Mouse (Mus musculus) erythroblast, embryonic 14.5 days (primary cell): Measurements from ENCODE around the gene Tulp1. TPM values are rescaled to one million over a fixed set of nuclear protein-coding genes. Genes with fewer than 3 reads are reported as not detected.
"Not testable (repeated sequence)": the region's sequence is repeated elsewhere in the genome, so short reads cannot be mapped to it uniquely, and the experiment has no call there.

Experiments used
- H3K27me3 ChIP-seq: 2 replicates; pipeline ENCODE4 v1.6.1; 2012; ENCODE audit warnings: inconsistent platforms; ENCODE audit not compliant: control insufficient read depth
- H3K36me3 ChIP-seq: 2 replicates; pipeline ENCODE4 v1.6.1; 2012; ENCODE audit warnings: mild to moderate bottlenecking, inconsistent platforms; ENCODE audit not compliant: control insufficient read depth
- H3K4me1 ChIP-seq: 2 replicates; pipeline ENCODE4 v1.6.1; 2012; ENCODE audit warnings: inconsistent platforms; ENCODE audit not compliant: control insufficient read depth
- H3K4me3 ChIP-seq: replicated peaks from 2 replicates; pipeline ENCODE3; 2012; ENCODE audit warnings: moderate library complexity, mild to moderate bottlenecking, inconsistent platforms
- H3K9me3 ChIP-seq: 2 replicates; pipeline ENCODE4 v1.6.1; 2012; ENCODE audit warnings: low read length, inconsistent platforms, mixed read lengths; ENCODE audit not compliant: control insufficient read depth
- GATA1 ChIP-seq: IDR thresholded peaks from 2 replicates; pipeline ENCODE4 v1.6.1; 2012; ENCODE audit warnings: low read length, inconsistent platforms, mixed read lengths
- TAL1 ChIP-seq: IDR thresholded peaks from 3 replicates; pipeline ENCODE4 v1.6.1; 2012; ENCODE audit warnings: low read length, inconsistent platforms, mixed read lengths
- polyA plus RNA-seq: library from polyadenylated mRNA; stranded (reverse); fragments of >175 nt; gene quantifications from 2 replicates; pipeline ENCODE4 v1.2.3, GENCODE M21; 2012

Tulp1 gene
- polyA plus RNA-seq, 1 experiment: 0.19 TPM

GRCm38 (mm10) chr17:28373821-28374220 lies 8.8 kb upstream of the Tulp1 start:
- TF ChIP-seq GATA1 (no peak), TAL1 (no peak)
- Histone ChIP-seq H3K27me3 (peaks cover 38% of the 10 kb centered on the region), H3K9me3 (no peaks in the 10 kb centered on the region), H3K4me1 (peaks cover 19% of the 10 kb centered on the region), H3K4me3 (no peak overlapping the region), H3K36me3 (no peaks in the 10 kb centered on the region)

GRCm38 (mm10) chr17:28371941-28372340 lies 6.9 kb upstream of the Tulp1 start:
- Histone ChIP-seq H3K36me3 (no peaks in the 10 kb centered on the region), H3K9me3 (no peaks in the 10 kb centered on the region), H3K4me3 (no peak overlapping the region), H3K4me1 (peaks cover 24% of the 10 kb centered on the region), H3K27me3 (peaks cover 32% of the 10 kb centered on the region)
- TF ChIP-seq GATA1 (no peak), TAL1 (no peak)

GRCm38 (mm10) chr17:28371286-28371685 lies 6.3 kb upstream of the Tulp1 start:
- Histone ChIP-seq H3K4me3 (no peak overlapping the region), H3K36me3 (no peaks in the 10 kb centered on the region), H3K9me3 (no peaks in the 10 kb centered on the region), H3K4me1 (peaks cover 24% of the 10 kb centered on the region), H3K27me3 (peaks cover 29% of the 10 kb centered on the region)
- no peak for TF ChIP-seq TAL1
- no peak for TF ChIP-seq GATA1

- H3K4me3 ChIP-seq: no peak overlapping the region
- H3K9me3 ChIP-seq: no peaks in the 10 kb centered on the region
- peaks cover 8% of the 10 kb centered on the region for H3K4me1 ChIP-seq
- no peaks in the 10 kb centered on the region for H3K36me3 ChIP-seq
- no peak for TF ChIP-seq TAL1
- TF ChIP-seq GATA1: no peak
- H3K27me3 ChIP-seq: peaks cover 28% of the 10 kb centered on the region
These were observed 4.0 kb upstream of the Tulp1 start for GRCm38 (mm10) chr17:28369056-28369455.

GRCm38 (mm10) chr17:28368449-28368848 lies 3.4 kb upstream of the Tulp1 start:
- Histone ChIP-seq H3K27me3 (peaks cover 30% of the 10 kb centered on the region), H3K4me3 (no peak overlapping the region), H3K4me1 (peaks cover 5% of the 10 kb centered on the region), H3K9me3 (no peaks in the 10 kb centered on the region), H3K36me3 (no peaks in the 10 kb centered on the region)
- TF ChIP-seq GATA1 (no peak), TAL1 (no peak)

GRCm38 (mm10) chr17:28363507-28363906 lies 1.5 kb downstream of the Tulp1 start:
- H3K4me1 ChIP-seq: peaks cover 5% of the 10 kb centered on the region
- TF ChIP-seq GATA1 (no peak), TAL1 (no peak)
- no peaks in the 10 kb centered on the region for H3K36me3 ChIP-seq
- H3K4me3 ChIP-seq: no peak overlapping the region
- no peaks in the 10 kb centered on the region for H3K9me3 ChIP-seq
- peaks cover 80% of the 10 kb centered on the region for H3K27me3 ChIP-seq

DNA sequence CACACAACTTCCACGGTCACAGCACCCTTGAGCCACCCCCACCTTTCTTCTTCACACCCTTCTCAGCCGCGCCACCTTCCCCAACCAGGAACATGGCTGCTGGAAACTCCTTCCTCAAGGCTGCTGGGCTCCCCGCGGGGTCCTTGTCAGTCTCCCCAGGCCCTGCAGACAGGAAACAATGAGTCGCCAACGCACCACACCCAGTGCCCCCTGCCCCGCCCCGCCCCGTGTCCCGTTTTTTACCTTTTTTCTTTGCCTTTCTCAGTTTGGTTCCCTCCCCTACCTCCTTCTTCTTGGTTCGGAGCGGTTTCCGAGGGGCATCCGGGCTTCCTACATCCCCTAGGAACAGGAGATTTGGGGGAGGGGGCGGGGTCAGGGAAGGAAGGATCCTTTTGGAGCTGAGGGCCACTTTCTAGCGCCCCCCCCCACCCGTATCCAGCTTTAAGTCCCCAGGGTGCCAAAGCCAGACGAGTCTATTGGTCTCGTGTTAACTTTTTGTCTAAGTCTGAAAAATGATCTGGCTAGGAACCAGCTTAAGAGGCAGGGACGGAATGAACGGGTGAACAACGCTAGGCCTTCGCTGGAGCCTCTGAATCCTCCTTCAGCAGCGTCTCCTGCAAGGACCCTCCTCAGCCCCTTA lies 2.2 kb downstream of the Tulp1 start:
- no peaks in the 10 kb centered on the region for H3K9me3 ChIP-seq
- H3K4me3 ChIP-seq: no peak overlapping the region
- peaks cover 86% of the 10 kb centered on the region for H3K27me3 ChIP-seq
- no peaks in the 10 kb centered on the region for H3K36me3 ChIP-seq
- H3K4me1 ChIP-seq: peaks cover 2% of the 10 kb centered on the region; the same call in 1 of the 2 replicates
- no peak for TF ChIP-seq TAL1
- TF ChIP-seq GATA1: no peak

DNA sequence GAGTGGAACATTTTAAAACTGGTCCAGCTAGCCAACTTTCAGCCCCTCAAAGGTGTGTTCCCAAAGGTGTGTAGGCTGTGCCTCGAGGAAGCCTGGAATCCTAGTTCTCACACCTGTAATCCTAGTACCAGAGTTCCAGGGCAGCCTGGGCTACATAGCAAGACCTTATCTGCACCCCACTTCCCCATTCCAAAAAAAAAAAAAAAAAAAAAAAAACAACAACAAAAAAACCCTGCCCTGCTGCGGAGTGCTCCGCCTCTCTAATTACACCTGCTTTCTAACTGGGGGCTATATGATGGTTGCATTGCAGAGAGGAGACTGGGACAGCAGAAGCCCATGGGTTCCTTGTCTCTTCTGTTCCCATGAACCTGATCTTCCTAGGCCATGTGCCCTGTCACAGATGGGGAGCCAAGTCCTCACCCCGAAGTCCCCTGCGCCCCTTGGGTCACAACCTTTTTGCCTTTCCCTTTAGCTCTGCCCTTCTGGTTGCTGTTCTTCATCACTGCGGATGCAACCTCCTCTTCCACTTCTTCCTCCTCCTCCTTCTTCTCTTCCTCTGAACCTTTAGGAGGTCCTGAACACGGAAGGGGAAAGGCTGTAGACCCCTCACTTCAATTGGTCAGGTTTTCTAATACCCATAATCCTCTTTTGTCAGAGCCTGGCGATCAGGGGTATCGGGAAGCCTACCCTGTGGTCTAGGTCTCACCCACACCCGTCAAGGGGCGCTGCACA lies 2.9 kb downstream of the Tulp1 start:
- Histone ChIP-seq H3K9me3 (no peaks in the 10 kb centered on the region), H3K4me1 (peaks cover 2% of the 10 kb centered on the region; the same call in 1 of the 2 replicates), H3K36me3 (no peaks in the 10 kb centered on the region), H3K4me3 (no peak overlapping the region), H3K27me3 (peaks cover 85% of the 10 kb centered on the region)
- TF ChIP-seq GATA1 (no peak), TAL1 (no peak)

DNA sequence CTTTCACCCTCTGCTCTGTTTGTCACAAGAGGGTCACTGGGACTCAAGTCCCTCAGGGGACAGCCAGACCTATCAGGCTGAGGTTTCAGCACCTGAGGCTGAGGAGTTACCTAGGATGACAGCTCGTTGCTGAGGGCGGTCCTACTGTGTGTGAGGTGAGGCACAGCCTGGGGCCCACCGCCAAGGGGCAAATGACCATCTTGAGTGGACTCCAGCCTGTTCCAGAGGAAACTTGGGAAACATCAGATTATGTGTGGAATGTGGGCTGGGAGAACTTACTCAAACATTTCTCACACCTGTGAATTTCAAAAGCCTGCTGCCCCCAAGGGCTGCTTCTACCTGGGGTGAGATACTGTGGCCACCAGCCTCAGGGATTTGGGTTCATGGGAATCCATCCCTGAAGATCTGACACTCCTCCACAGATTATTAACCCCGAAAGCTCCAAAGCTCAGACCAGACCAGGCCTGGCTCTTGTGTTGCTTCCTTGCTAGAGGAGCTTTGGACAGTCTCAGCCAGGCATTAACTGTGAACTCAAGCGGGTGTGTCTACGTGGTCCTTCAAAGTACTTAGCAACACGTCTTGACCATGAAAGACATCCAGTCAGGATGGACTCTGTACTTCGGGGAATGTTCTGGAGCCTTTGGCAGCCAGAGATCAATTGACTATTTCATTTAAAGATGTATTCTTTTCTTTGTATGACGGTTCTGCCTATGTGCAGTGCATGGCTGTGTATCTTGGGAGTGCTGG lies 4.3 kb downstream of the Tulp1 start:
- H3K36me3 ChIP-seq: no peaks in the 10 kb centered on the region
- peaks cover 2% of the 10 kb centered on the region; the same call in 1 of the 2 replicates for H3K4me1 ChIP-seq
- TF ChIP-seq TAL1: no peak
- no peak for TF ChIP-seq GATA1
- H3K4me3 ChIP-seq: no peak overlapping the region
- H3K27me3 ChIP-seq: peaks cover 79% of the 10 kb centered on the region
- H3K9me3 ChIP-seq: no peaks in the 10 kb centered on the region

DNA sequence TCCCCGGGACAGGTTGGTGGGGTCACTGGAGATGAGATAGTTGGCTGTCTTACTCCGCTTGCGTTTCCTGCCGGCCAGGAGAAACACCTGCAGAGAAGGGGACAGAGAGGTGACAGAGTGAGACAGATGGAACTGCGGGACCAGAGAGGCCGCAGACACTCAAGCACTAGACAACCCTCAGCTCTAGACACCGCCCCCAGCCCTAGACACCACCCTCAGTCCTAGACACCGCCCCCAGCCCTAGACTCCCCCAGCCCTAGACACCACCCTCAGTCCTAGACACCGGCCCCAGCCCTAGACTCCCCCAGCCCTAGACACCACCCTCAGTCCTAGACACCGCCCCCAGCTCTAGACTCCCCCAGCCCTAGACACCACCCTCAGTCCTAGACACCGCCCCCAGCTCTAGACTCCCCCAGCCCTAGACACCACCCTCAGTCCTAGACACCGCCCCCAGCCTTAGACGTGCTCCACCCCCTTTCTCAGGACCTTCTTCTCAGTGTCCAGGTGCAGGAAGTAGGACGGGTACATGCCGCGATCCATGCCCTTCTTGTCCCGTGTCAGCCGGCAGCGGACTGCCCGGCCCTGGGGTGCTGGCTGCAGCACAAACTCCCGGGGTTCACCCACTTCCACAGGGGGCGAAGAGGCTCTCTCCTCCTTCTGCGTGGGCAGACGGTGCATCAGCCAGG lies 6.3 kb downstream of the Tulp1 start:
- H3K4me3 ChIP-seq, H3K4me1 ChIP-seq, H3K9me3 ChIP-seq, H3K36me3 ChIP-seq: not testable (repeated sequence)
- H3K27me3 ChIP-seq: peaks cover 60% of the 10 kb centered on the region
